Mouse (Mus musculus): ENCODE data around the gene Kcnj16.

Kcnj16 gene

GRCm38 (mm10) chr11:110967762-110968135, at the start of gene Kcnj16:
Gene Kcnj16, plus strand, starts transcription at chr11:110968033.
- DNase-seq (ENCODE audit: low spot score), result no peak

GRCm38 (mm10) chr11:110918808-110919465, 48.9 kb upstream of the Kcnj16 start:
- no peak for DNase-seq (ENCODE audit: low spot score)

- DNase-seq (ENCODE audit: low spot score), result no peak
Measured at GRCm38 (mm10) chr11:110935699-110936098, 32.1 kb upstream of the Kcnj16 start.

- DNase-seq (ENCODE audit: low spot score), result no peak
Measured at GRCm38 (mm10) chr11:110942280-110942679, 25.6 kb upstream of the Kcnj16 start.

- no peak for DNase-seq (ENCODE audit: low spot score)
Measured at GRCm38 (mm10) chr11:110942695-110943135, 25.1 kb upstream of the Kcnj16 start.

- DNase-seq (ENCODE audit: low spot score), result no peak
Measured at GRCm38 (mm10) chr11:110956665-110957064, 11.2 kb upstream of the Kcnj16 start.

- no peak for DNase-seq (ENCODE audit: low spot score)
Measured at GRCm38 (mm10) chr11:110961592-110962021, 6.2 kb upstream of the Kcnj16 start.

GRCm38 (mm10) chr11:110967019-110967761, 643 bp upstream of the Kcnj16 start:
- no peak for DNase-seq (ENCODE audit: low spot score)

GRCm38 (mm10) chr11:110968901-110969300, 1.1 kb downstream of the Kcnj16 start:
- no peak for DNase-seq (ENCODE audit: low spot score)

GRCm38 (mm10) chr11:110985508-110985907, 17.7 kb downstream of the Kcnj16 start:
- no peak for DNase-seq (ENCODE audit: low spot score)

GRCm38 (mm10) chr11:110985949-110986348, 18.1 kb downstream of the Kcnj16 start:
- DNase-seq (ENCODE audit: low spot score), result no peak

GRCm38 (mm10) chr11:110993616-110994015, 25.8 kb downstream of the Kcnj16 start:
- DNase-seq (ENCODE audit: low spot score), result peak; percentile 5

- peak; percentile 21 for DNase-seq (ENCODE audit: low spot score)
Measured at GRCm38 (mm10) chr11:110997211-110997610, 29.4 kb downstream of the Kcnj16 start.

GRCm38 (mm10) chr11:111005103-111005502, 37.3 kb downstream of the Kcnj16 start:
- DNase-seq (ENCODE audit: low spot score), result no peak

- DNase-seq (ENCODE audit: low spot score), result no peak
Measured at GRCm38 (mm10) chr11:111009471-111009870, 41.6 kb downstream of the Kcnj16 start.

- no peak for DNase-seq (ENCODE audit: low spot score)
Measured at GRCm38 (mm10) chr11:111016206-111016605, 48.4 kb downstream of the Kcnj16 start.

- DNase-seq (ENCODE audit: low spot score), result no peak
Measured at GRCm38 (mm10) chr11:111020211-111020610, 52.4 kb downstream of the Kcnj16 start.

- no peak for DNase-seq (ENCODE audit: low spot score)
Measured at GRCm38 (mm10) chr11:111022681-111023281, 54.9 kb downstream of the Kcnj16 start.

- peak; percentile 36 for DNase-seq (ENCODE audit: low spot score)
Measured at GRCm38 (mm10) chr11:111042175-111042574, 74.3 kb downstream of the Kcnj16 start.

- no peak for DNase-seq (ENCODE audit: low spot score)
Measured at GRCm38 (mm10) chr11:111043298-111043697, 75.5 kb downstream of the Kcnj16 start.

- DNase-seq (ENCODE audit: low spot score), result no peak
Measured at GRCm38 (mm10) chr11:111054252-111054651, 86.4 kb downstream of the Kcnj16 start.

GRCm38 (mm10) chr11:111054854-111055822, 87.3 kb downstream of the Kcnj16 start:
- peak; percentile 31 for DNase-seq (ENCODE audit: low spot score)
